Mouse (Mus musculus) CH12.LX (cell line): Measurements from ENCODE around the gene Fam178b. TPM values are rescaled to one million over a fixed set of nuclear protein-coding genes. Genes with fewer than 3 reads are reported as not detected.
A peak's percentile ranks its signal among the peaks of the same experiment; 100 is the strongest.

Source experiments
- DNase-seq: peaks from one replicate; pipeline ENCODE4 v3.0.0-alpha.2; 2013; ENCODE audit errors: extremely low read depth
- H3K27ac ChIP-seq: 2 replicates; pipeline ENCODE4 v1.5.1; 2012; ENCODE audit warnings: low read depth, mild to moderate bottlenecking, control low read depth, moderate library complexity; ENCODE audit not compliant: insufficient read depth
- H3K27me3 ChIP-seq: replicated peaks from 2 replicates; pipeline ENCODE3; 2012; ENCODE audit warnings: inconsistent platforms
- H3K36me3 ChIP-seq, 2 experiments: replicated peaks in 1 of 2; 2 replicates each; pipeline versions ENCODE3 to v1.6.1; 2012; ENCODE audit warnings: inconsistent platforms in 1 of 2, low read length in 1 of 2, mild to moderate bottlenecking in 1 of 2, mixed read lengths in 1 of 2, moderate library complexity in 1 of 2; ENCODE audit not compliant: control insufficient read depth in 1 of 2, insufficient read depth in 1 of 2
- H3K4me1 ChIP-seq, 2 experiments: 2 replicates each; pipeline ENCODE4 v1.6.1; 2012; ENCODE audit warnings: inconsistent platforms in 1 of 2, moderate library complexity in 1 of 2; ENCODE audit not compliant: insufficient read depth in 2 of 2, control insufficient read depth in 1 of 2
- H3K4me2 ChIP-seq: 2 replicates; pipeline ENCODE4 v1.6.1; 2012; ENCODE audit warnings: low read depth, mild to moderate bottlenecking, control low read depth; ENCODE audit not compliant: poor library complexity, insufficient read depth, severe bottlenecking
- H3K4me3 ChIP-seq, 3 experiments: fragments of 150-350 bp in 1 of 3; sonication (generic) in 1 of 3; replicated peaks in 1 of 3; 2 replicates each; pipeline versions ENCODE3 to v1.5.1; 2011 to 2012; ENCODE audit warnings: low read depth in 2 of 3, low read length in 2 of 3, mild to moderate bottlenecking in 2 of 3, moderate library complexity in 2 of 3, control low read depth in 1 of 3, improper control_type of control experiment in 1 of 3, inconsistent platforms in 1 of 3, mixed read lengths in 1 of 3; ENCODE audit not compliant: poor library complexity in 1 of 3
- H3K79me2 ChIP-seq: replicated peaks from 2 replicates; pipeline ENCODE4 v1.6.1; 2012; ENCODE audit warnings: mild to moderate bottlenecking, moderate library complexity; ENCODE audit not compliant: control insufficient read depth, poor library complexity, insufficient read depth, severe bottlenecking; ENCODE audit errors: extremely low read depth
- H3K9ac ChIP-seq: 2 replicates; pipeline ENCODE4 v1.6.1; 2012; ENCODE audit warnings: low read depth, mild to moderate bottlenecking, control low read depth, moderate library complexity; ENCODE audit not compliant: insufficient read depth
- H3K9me3 ChIP-seq: replicated peaks from 2 replicates; pipeline ENCODE3; 2012; ENCODE audit warnings: low read length, inconsistent platforms, mixed read lengths
- BHLHE40 ChIP-seq: IDR thresholded peaks from 2 replicates; pipeline ENCODE4 v1.6.1; 2011; ENCODE audit warnings: mild to moderate bottlenecking, low read depth, low read length, improper control_type of control experiment
- CHD1 ChIP-seq: IDR thresholded peaks from 2 replicates; pipeline ENCODE4 v1.6.1; 2012; ENCODE audit warnings: low read depth, low read length, improper control_type of control experiment, inconsistent platforms
- CHD2 ChIP-seq: IDR thresholded peaks from 2 replicates; pipeline ENCODE4 v1.6.1; 2011; ENCODE audit warnings: low read length, improper control_type of control experiment
- CTCF ChIP-seq, 2 experiments: IDR thresholded peaks in 1 of 2; conservative IDR thresholded peaks in 1 of 2; 2 replicates each; pipeline ENCODE4 v1.5.1; 2011 to 2012; ENCODE audit warnings: low read depth in 2 of 2, low read length in 2 of 2, improper control_type of control experiment in 1 of 2, inconsistent platforms in 1 of 2, mild to moderate bottlenecking in 1 of 2, moderate library complexity in 1 of 2
- E2F4 ChIP-seq: IDR thresholded peaks from 2 replicates; pipeline ENCODE4 v1.6.1; 2011; ENCODE audit warnings: low read depth, low read length, improper control_type of control experiment; ENCODE audit not compliant: insufficient replicate concordance
- ELF1 ChIP-seq: IDR thresholded peaks from 2 replicates; pipeline ENCODE4 v1.6.1; 2014; ENCODE audit warnings: low read depth, mild to moderate bottlenecking, inconsistent platforms, low read length, improper control_type of control experiment
- EP300 ChIP-seq: IDR thresholded peaks from 2 replicates; pipeline ENCODE4 v1.6.1; 2011; ENCODE audit warnings: low read length, improper control_type of control experiment
- ETS1 ChIP-seq: conservative IDR thresholded peaks from 2 replicates; pipeline ENCODE4 v1.6.1; 2012; ENCODE audit warnings: low read depth, mild to moderate bottlenecking, inconsistent platforms, low read length, improper control_type of control experiment, moderate library complexity
- GABPA ChIP-seq: IDR thresholded peaks from 2 replicates; pipeline ENCODE4 v1.6.1; 2012; ENCODE audit warnings: low read depth, low read length, improper control_type of control experiment, inconsistent platforms; ENCODE audit not compliant: insufficient replicate concordance
- HCFC1 ChIP-seq: IDR thresholded peaks from 2 replicates; pipeline ENCODE4 v1.6.1; 2012; ENCODE audit warnings: low read depth, mild to moderate bottlenecking, inconsistent platforms, low read length, improper control_type of control experiment
- IRF4 ChIP-seq: IDR thresholded peaks from 2 replicates; pipeline ENCODE4 v1.6.1; 2014; ENCODE audit warnings: low read depth, mild to moderate bottlenecking, inconsistent platforms, low read length, improper control_type of control experiment
- JUN ChIP-seq: IDR thresholded peaks from 2 replicates; pipeline ENCODE4 v1.6.1; 2011; ENCODE audit warnings: low read depth, mild to moderate bottlenecking, low read length, improper control_type of control experiment, moderate library complexity; ENCODE audit not compliant: insufficient read depth
- JUND ChIP-seq: conservative IDR thresholded peaks from 2 replicates; pipeline ENCODE4 v1.6.1; 2011; ENCODE audit warnings: low read depth, low read length, improper control_type of control experiment
- KAT2A ChIP-seq: IDR thresholded peaks from 2 replicates; pipeline ENCODE4 v1.6.1; 2012; ENCODE audit warnings: low read length, improper control_type of control experiment, inconsistent platforms; ENCODE audit not compliant: insufficient replicate concordance
- MAFK ChIP-seq: IDR thresholded peaks from 2 replicates; pipeline ENCODE4 v1.6.1; 2011; ENCODE audit warnings: low read length, improper control_type of control experiment; ENCODE audit not compliant: insufficient replicate concordance
- MAX ChIP-seq: IDR thresholded peaks from 2 replicates; pipeline ENCODE4 v1.6.1; 2011; ENCODE audit warnings: low read length, improper control_type of control experiment
- MAZ ChIP-seq: IDR thresholded peaks from 2 replicates; pipeline ENCODE4 v1.6.1; 2012; ENCODE audit warnings: low read depth, mild to moderate bottlenecking, inconsistent platforms, low read length, improper control_type of control experiment, moderate library complexity
- MEF2A ChIP-seq: IDR thresholded peaks from 2 replicates; pipeline ENCODE4 v1.6.1; 2014; ENCODE audit warnings: low read depth, mild to moderate bottlenecking, inconsistent platforms, low read length, improper control_type of control experiment, borderline replicate concordance
- MXI1 ChIP-seq: IDR thresholded peaks from 2 replicates; pipeline ENCODE4 v1.6.1; 2011; ENCODE audit warnings: mild to moderate bottlenecking, low read depth, low read length, improper control_type of control experiment
- MYC ChIP-seq: IDR thresholded peaks from 2 replicates; pipeline ENCODE4 v1.6.1; 2011; ENCODE audit warnings: low read depth, mild to moderate bottlenecking, improper control_type of control experiment, low read length
- NELFE ChIP-seq: IDR thresholded peaks from 2 replicates; pipeline ENCODE4 v1.6.1; 2011; ENCODE audit warnings: low read depth, low read length, improper control_type of control experiment
- NRF1 ChIP-seq: IDR thresholded peaks from 2 replicates; pipeline ENCODE4 v1.6.1; 2014; ENCODE audit warnings: low read depth, mild to moderate bottlenecking, inconsistent platforms, low read length, improper control_type of control experiment, moderate library complexity
- PAX5 ChIP-seq: IDR thresholded peaks from 2 replicates; pipeline ENCODE4 v1.6.1; 2012; ENCODE audit warnings: low read length, inconsistent platforms, mixed read lengths
- POLR2A ChIP-seq: IDR thresholded peaks from 2 replicates; pipeline ENCODE4 v1.6.1; 2011; ENCODE audit warnings: low read depth, mild to moderate bottlenecking, improper control_type of control experiment, low read length
- POLR2AphosphoS2 ChIP-seq: IDR thresholded peaks from 2 replicates; pipeline ENCODE4 v1.6.1; 2011; ENCODE audit warnings: low read depth, low read length, improper control_type of control experiment
- RAD21 ChIP-seq: IDR thresholded peaks from 2 replicates; pipeline ENCODE4 v1.6.1; 2011; ENCODE audit warnings: low read depth, mild to moderate bottlenecking, low read length, improper control_type of control experiment, moderate library complexity
- RCOR1 ChIP-seq: conservative IDR thresholded peaks from 2 replicates; pipeline ENCODE4 v1.6.1; 2012; ENCODE audit warnings: low read depth, mild to moderate bottlenecking, inconsistent platforms, low read length, improper control_type of control experiment
- SIN3A ChIP-seq: IDR thresholded peaks from 2 replicates; pipeline ENCODE4 v1.6.1; 2012; ENCODE audit warnings: low read length, improper control_type of control experiment, inconsistent platforms
- SMC3 ChIP-seq: IDR thresholded peaks from 2 replicates; pipeline ENCODE4 v1.6.1; 2011; ENCODE audit warnings: low read depth, low read length, improper control_type of control experiment
- TBP ChIP-seq: conservative IDR thresholded peaks from 2 replicates; pipeline ENCODE4 v1.6.1; 2011; ENCODE audit warnings: low read depth, low read length, improper control_type of control experiment
- TCF12 ChIP-seq: IDR thresholded peaks from 2 replicates; pipeline ENCODE4 v1.6.1; 2014; ENCODE audit warnings: low read depth, mild to moderate bottlenecking, inconsistent platforms, low read length, improper control_type of control experiment
- UBTF ChIP-seq: IDR thresholded peaks from 2 replicates; pipeline ENCODE4 v1.6.1; 2012; ENCODE audit warnings: low read depth, mild to moderate bottlenecking, inconsistent platforms, low read length, improper control_type of control experiment, moderate library complexity
- USF1 ChIP-seq: IDR thresholded peaks from 2 replicates; pipeline ENCODE4 v1.6.1; 2014; ENCODE audit warnings: low read depth, mild to moderate bottlenecking, inconsistent platforms, low read length, improper control_type of control experiment
- USF2 ChIP-seq: conservative IDR thresholded peaks from 2 replicates; pipeline ENCODE4 v1.6.1; 2011; ENCODE audit warnings: low read depth, low read length, improper control_type of control experiment
- ZC3H11A ChIP-seq: IDR thresholded peaks from 2 replicates; pipeline ENCODE4 v1.6.1; 2012; ENCODE audit warnings: low read depth, mild to moderate bottlenecking, inconsistent platforms, low read length, improper control_type of control experiment
- ZKSCAN1 ChIP-seq: IDR thresholded peaks from 2 replicates; pipeline ENCODE4 v1.6.1; 2012; ENCODE audit warnings: low read depth, inconsistent platforms, low read length, improper control_type of control experiment, borderline replicate concordance
- ZMIZ1 ChIP-seq: IDR thresholded peaks from 2 replicates; pipeline ENCODE4 v1.6.1; 2012; ENCODE audit warnings: low read depth, mild to moderate bottlenecking, inconsistent platforms, low read length, improper control_type of control experiment
- ZNF384 ChIP-seq: IDR thresholded peaks from 2 replicates; pipeline ENCODE4 v1.6.1; 2012; ENCODE audit warnings: low read depth, low read length, improper control_type of control experiment, inconsistent platforms
- dilution Hi-C: fragments of 300-500 bp; cut with MboI; formaldehyde crosslinking; loops from 2 replicates; pipeline ENCODE4 v1.14.3; 2020; ENCODE audit warnings: low sequenced_read_pairs; ENCODE audit not compliant: extremely low pct_unique_long_range_greater_than_20kb, extremely low pct_ligation_motif_present
- in situ Hi-C: fragments of 300-500 bp; cut with MboI; formaldehyde crosslinking; loops from 3 replicates; pipeline ENCODE4 v1.14.3; 2019; ENCODE audit warnings: low sequenced_read_pairs, low pct_ligation_motif_present, low pct_unique_long_range_greater_than_20kb, mixed read lengths
- polyA plus RNA-seq: library from polyadenylated mRNA; unstranded; fragments of >175 nt; gene quantifications from 2 replicates; pipeline ENCODE4 v1.2.1, GENCODE M21; 2012; ENCODE audit warnings: low read depth; ENCODE audit not compliant: insufficient read length
- total RNA-seq, 2 experiments: library from RNA; depleted of rRNA; stranded (reverse); fragments of 300-350 nt in 1 of 2; fragments of >200 nt in 1 of 2; gene quantifications; 2 replicates each; pipeline ENCODE4 v1.2.3; 2012 to 2014

Gene Fam178b
- total and polyA plus RNA-seq, 3 experiments, result 0.50 TPM; not detected in 2

DNA sequence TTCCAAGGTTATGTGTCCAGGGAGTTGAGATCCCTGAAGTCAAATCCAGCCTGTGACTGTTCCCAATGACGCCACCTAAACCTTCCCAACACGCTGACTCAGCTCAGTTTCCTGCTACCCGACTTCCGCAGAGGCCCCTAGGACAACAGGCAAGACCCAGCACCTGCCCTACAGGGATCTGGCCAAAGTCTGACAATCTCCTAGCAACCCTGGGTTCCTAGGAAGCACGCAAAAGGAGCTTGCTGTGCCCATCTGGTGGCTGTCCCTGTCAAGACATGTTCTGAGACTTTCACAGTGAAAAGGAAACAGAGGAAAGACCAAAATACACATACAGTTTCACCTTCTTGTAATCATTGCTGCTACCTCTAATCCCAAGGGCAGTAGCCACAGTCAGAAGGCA lies 35.4 kb downstream of the Fam178b start:
- H3K79me2 ChIP-seq, result no peaks in the 10 kb centered on the region
- TF ChIP-seq UBTF (no peak), ELF1 (no peak), TBP (no peak), CHD2 (peak; percentile 75; the same call in 1 of the 2 replicates), ZKSCAN1 (no peak), POLR2AphosphoS2 (no peak), BHLHE40 (peak; percentile 45; the same call in 1 of the 2 replicates), ETS1 (peak; percentile 63), NELFE (no peak), ZNF384 (no peak), CHD1 (peak; percentile 96), USF2 (no peak), GABPA (no peak), NRF1 (no peak), USF1 (no peak), EP300 (peak; percentile 79), JUN (peak; percentile 10; the same call in 1 of the 2 replicates), MEF2A (peak; percentile 92), RAD21 (peak; percentile 11), E2F4 (no peak), MAX (0 out of 2 replicates have a peak, but pooled peaks have one; percentile 58), MAZ (peak; percentile 36; the same call in 1 of the 2 replicates), HCFC1 (no peak), SIN3A (peak; percentile 79; the same call in 1 of the 2 replicates), MYC (no peak), CTCF (conservative IDR thresholded peaks at IDR 0.05 in 1 of 2, IDR thresholded peaks at IDR 0.05 in 1 of 2; ENCODE audit: low read depth in 2 of 2, low read length in 2 of 2) (peak in 1 of 2 experiments; percentile 29; a peak in 1 of 4 replicates), IRF4 (peak; percentile 92), PAX5 (no peak), TCF12 (peak; percentile 90), KAT2A (no peak), RCOR1 (0 out of 2 replicates have a peak, but pooled peaks have one; percentile 76), MAFK (peak; percentile 86), SMC3 (peak; percentile 22; the same call in 1 of the 2 replicates), ZMIZ1 (no peak; the same call in 1 of the 2 replicates), JUND (peak; percentile 34; the same call in 1 of the 2 replicates), ZC3H11A (no peak), POLR2A (no peak), MXI1 (0 out of 2 replicates have a peak, but pooled peaks have one; percentile 38)
- peaks cover 12 to 18% of the 10 kb centered on the region in 2 experiments; a peak in 3 of 4 replicates for H3K4me1 ChIP-seq
- no peaks in the 10 kb centered on the region for H3K36me3 ChIP-seq
- H3K4me2 ChIP-seq, result peak overlapping the region; percentile 47; the same call in 1 of the 2 replicates
- 0 out of 2 replicates have a peak overlapping the region, but pooled peaks have one; percentile 18 for H3K9ac ChIP-seq
- no peaks in the 10 kb centered on the region for H3K27me3 ChIP-seq
- no peaks in the 10 kb centered on the region for H3K9me3 ChIP-seq
- DNase-seq, result no peak
- peak overlapping the region; percentile 34; the same call in 1 of the 2 replicates for H3K27ac ChIP-seq
- dilution Hi-C loops (no loop called here), in situ Hi-C loops (no loop called here)
- H3K4me3 ChIP-seq, result no peak overlapping the region
